Mouse (Mus musculus) MEL-GATA-1-ER (cell line): Measurements from ENCODE around the gene Gm28053.

ENCODE experiments used
- DNase-seq: peaks from one replicate; pipeline ENCODE4 v3.0.0-alpha.2; 2012; ENCODE audit warnings: low read depth; ENCODE audit errors: extremely low read depth

Gm28053 gene

GRCm38 (mm10) chr6:48689320-48689719 is 29.1 kb upstream of the Gm28053 start:
- no peak for DNase-seq

GRCm38 (mm10) chr6:48692962-48693361 is 25.4 kb upstream of the Gm28053 start:
- no peak for DNase-seq

GRCm38 (mm10) chr6:48696830-48697554 is 21.4 kb upstream of the Gm28053 start:
- no peak for DNase-seq

- DNase-seq = no peak
These were observed 20.9 kb upstream of the Gm28053 start for GRCm38 (mm10) chr6:48697555-48697930.

- no peak for DNase-seq
These were observed 20.1 kb upstream of the Gm28053 start for GRCm38 (mm10) chr6:48698066-48698856.

- DNase-seq = no peak
These were observed 19.5 kb upstream of the Gm28053 start for GRCm38 (mm10) chr6:48698888-48699287.

GRCm38 (mm10) chr6:48700251-48701075 is 17.9 kb upstream of the Gm28053 start:
- DNase-seq = peak; percentile 10

GRCm38 (mm10) chr6:48702146-48702545 is 16.3 kb upstream of the Gm28053 start:
- DNase-seq = no peak

GRCm38 (mm10) chr6:48702601-48703000 is 15.8 kb upstream of the Gm28053 start:
- DNase-seq = no peak

GRCm38 (mm10) chr6:48704146-48704545 is 14.3 kb upstream of the Gm28053 start:
- no peak for DNase-seq

GRCm38 (mm10) chr6:48706130-48706529 is 12.3 kb upstream of the Gm28053 start:
- no peak for DNase-seq

GRCm38 (mm10) chr6:48720326-48720725 is 1.9 kb downstream of the Gm28053 start:
- no peak for DNase-seq

GRCm38 (mm10) chr6:48723468-48723867 is 5.1 kb downstream of the Gm28053 start:
- DNase-seq = no peak

- DNase-seq = no peak
These were observed 7.1 kb downstream of the Gm28053 start for GRCm38 (mm10) chr6:48725476-48725875.

GRCm38 (mm10) chr6:48727761-48728160 is 9.4 kb downstream of the Gm28053 start:
- no peak for DNase-seq

- DNase-seq = no peak
These were observed 14.5 kb downstream of the Gm28053 start for GRCm38 (mm10) chr6:48732864-48733304.

- no peak for DNase-seq
These were observed 15.3 kb downstream of the Gm28053 start for GRCm38 (mm10) chr6:48733660-48734059.

GRCm38 (mm10) chr6:48737053-48737452 is 18.6 kb downstream of the Gm28053 start:
- DNase-seq = no peak

GRCm38 (mm10) chr6:48737688-48738087 is 19.3 kb downstream of the Gm28053 start:
- no peak for DNase-seq

GRCm38 (mm10) chr6:48738961-48739779 is 20.8 kb downstream of the Gm28053 start, which contains the start of gene Gimap1:
TSS of gene Gimap1 (plus strand) at chr6:48739054.
- no peak for DNase-seq

GRCm38 (mm10) chr6:48739780-48740055 is 21.3 kb downstream of the Gm28053 start:
- no peak for DNase-seq
